ENCODE assay signal across 27 mouse cellular contexts in genomic region chr14:78143751-78144150, GRCm38 (mm10). TPM values are rescaled to one million over a fixed set of nuclear protein-coding genes. Genes with fewer than 3 reads are reported as not detected.
DNase-seq lines count a peak whose midpoint lies in the region; ATAC-seq and TF ChIP-seq lines count a peak whose summit lies in the region.
"Had no signal": no experiment of that assay in that cellular context is flagged by ENCODE, and none has a peak within 500 bp of the region (broad histone marks: within the 10 kb centered on the region; RNA-seq: fewer than 3 reads in every experiment).

No protein-coding gene starts in this region.

- WGBS in hindbrain, embryonic 14.5 days = 21% methylated on average over 4 of the region's 4 CpGs
- 14% methylated on average over 4 of the region's 4 CpGs for WGBS in hindbrain, embryonic 16.5 days
- WGBS in midbrain, embryonic 12.5 days = 34% methylated on average over 4 of the region's 4 CpGs
- WGBS in midbrain, embryonic 15.5 days = 26% methylated on average over 4 of the region's 4 CpGs

- H3K36me3 ChIP-seq in hindbrain, embryonic 14.5 days (replicated peaks; ENCODE audit: control insufficient read depth, insufficient read depth) = no peaks in the 10 kb centered on the region
- no peaks in the 10 kb centered on the region for H3K36me3 ChIP-seq in hindbrain, embryonic 16.5 days (ENCODE audit: control insufficient read depth, insufficient read depth, low read length)
- no peaks in the 10 kb centered on the region for H3K36me3 ChIP-seq in midbrain, embryonic 12.5 days
- no peaks in the 10 kb centered on the region for H3K36me3 ChIP-seq in midbrain, embryonic 15.5 days (replicated peaks)
- H3K36me3 ChIP-seq: forebrain, embryonic 15.5 days; heart, embryonic 12.5 days; heart, embryonic 15.5 days; hindbrain, embryonic 10.5 days had no signal

- 0 out of 2 replicates have a peak, but pooled peaks cover 3% of the 10 kb centered on the region for H3K4me1 ChIP-seq in hindbrain, embryonic 14.5 days (replicated peaks; ENCODE audit: control insufficient read depth, insufficient read depth, low read length)
- no peaks in the 10 kb centered on the region for H3K4me1 ChIP-seq in hindbrain, embryonic 16.5 days (ENCODE audit: control insufficient read depth, insufficient read depth, low read depth, low read length)
- H3K4me1 ChIP-seq in midbrain, embryonic 12.5 days = no peaks in the 10 kb centered on the region; the same call in 1 of the 2 replicates
- H3K4me1 ChIP-seq in midbrain, embryonic 15.5 days = peaks cover 10% of the 10 kb centered on the region
- H3K4me1 ChIP-seq: forebrain, embryonic 15.5 days had no signal

- H3K4me2 ChIP-seq in hindbrain, embryonic 14.5 days (replicated peaks) = no peak overlapping the region
- no peak overlapping the region for H3K4me2 ChIP-seq in hindbrain, embryonic 16.5 days (ENCODE audit: low read length)
- no peak overlapping the region for H3K4me2 ChIP-seq in midbrain, embryonic 12.5 days (replicated peaks)
- H3K4me2 ChIP-seq in midbrain, embryonic 15.5 days = no peak overlapping the region
- H3K4me2 ChIP-seq: forebrain, embryonic 15.5 days; heart, embryonic 12.5 days; heart, embryonic 15.5 days had no signal

- no peak for ATAC-seq in hindbrain, embryonic 14.5 days (ENCODE audit: low FRiP score)
- ATAC-seq in hindbrain, embryonic 16.5 days = no peak
- ATAC-seq in midbrain, embryonic 12.5 days (ENCODE audit: low FRiP score, low read depth) = no peak
- ATAC-seq in midbrain, embryonic 15.5 days (replicated peaks) = no peak
- ATAC-seq in CD4-positive, CD25-positive, alpha-beta regulatory T cell, adult 4 months = no peak
- ATAC-seq: activated CD4-positive, CD25-positive, alpha-beta regulatory T cell, adult 4 months; forebrain, embryonic 15.5 days had no signal

- no peak overlapping the region for H3K4me3 ChIP-seq in hindbrain, embryonic 14.5 days (replicated peaks; ENCODE audit: low read length)
- H3K4me3 ChIP-seq in hindbrain, embryonic 16.5 days (ENCODE audit: low read length) = no peak overlapping the region
- H3K4me3 ChIP-seq in midbrain, embryonic 12.5 days = no peak overlapping the region
- H3K4me3 ChIP-seq in midbrain, embryonic 15.5 days = no peak overlapping the region
- H3K4me3 ChIP-seq: forebrain, embryonic 15.5 days; heart, embryonic 12.5 days; heart, embryonic 15.5 days; hindbrain, embryonic 10.5 days had no signal

- TF ChIP-seq POLR2A in brain, embryonic 14.5 days (IDR thresholded peaks at IDR 0.05; ENCODE audit: borderline replicate concordance, extremely low read depth, insufficient read depth, insufficient read length, poor library complexity, severe bottlenecking) = no peak

- no peak overlapping the region for H3K9ac ChIP-seq in hindbrain, embryonic 14.5 days
- no peak overlapping the region for H3K9ac ChIP-seq in hindbrain, embryonic 16.5 days (ENCODE audit: low read depth, low read length)
- no peak overlapping the region for H3K9ac ChIP-seq in midbrain, embryonic 12.5 days (replicated peaks)
- H3K9ac ChIP-seq in midbrain, embryonic 15.5 days = no peak overlapping the region
- H3K9ac ChIP-seq: forebrain, embryonic 15.5 days; heart, embryonic 12.5 days; heart, embryonic 15.5 days had no signal

- no peak for DNase-seq in hindbrain, embryonic 14.5 days (ENCODE audit: low spot score)
- DNase-seq in brain, embryonic 14.5 days (ENCODE audit: low read depth) = peak; percentile 67
- DNase-seq in urinary bladder, postnatal 25 days (ENCODE audit: low spot score) = no peak
- no peak for DNase-seq in layer of hippocampus, postnatal 10 days (ENCODE audit: low spot score in 2 of 2)
- DNase-seq: adrenal gland, adult 8-10 months; adrenal gland, postnatal 25 days; cerebellum, adult 18-20 months; cerebellum, adult 9-10 months; cerebellum, postnatal 14 days; gastrocnemius, postnatal 25 days; heart, adult 18-20 months; heart, postnatal 10 days; heart, postnatal 36 days had no signal

- no peak for TF ChIP-seq CTCF in brain, embryonic 14.5 days (IDR thresholded peaks at IDR 0.05; ENCODE audit: borderline replicate concordance, extremely low read depth, insufficient read depth, insufficient read length)

- no peaks in the 10 kb centered on the region for H3K27me3 ChIP-seq in hindbrain, embryonic 14.5 days (ENCODE audit: control insufficient read depth, insufficient read depth, low read length)
- H3K27me3 ChIP-seq in hindbrain, embryonic 16.5 days (replicated peaks; ENCODE audit: control insufficient read depth, insufficient read depth, low read length) = no peaks in the 10 kb centered on the region
- H3K27me3 ChIP-seq in midbrain, embryonic 12.5 days = no peaks in the 10 kb centered on the region
- H3K27me3 ChIP-seq in midbrain, embryonic 15.5 days (replicated peaks) = no peaks in the 10 kb centered on the region
- H3K27me3 ChIP-seq: forebrain, embryonic 15.5 days; heart, embryonic 12.5 days; heart, embryonic 15.5 days had no signal

- H3K9me3 ChIP-seq in hindbrain, embryonic 14.5 days (ENCODE audit: control insufficient read depth, low read length) = 0 out of 2 replicates have a peak, but pooled peaks cover 7% of the 10 kb centered on the region
- no peaks in the 10 kb centered on the region for H3K9me3 ChIP-seq in hindbrain, embryonic 16.5 days (ENCODE audit: control insufficient read depth, low read length)
- H3K9me3 ChIP-seq in midbrain, embryonic 12.5 days = no peaks in the 10 kb centered on the region; the same call in 1 of the 2 replicates
- H3K9me3 ChIP-seq in midbrain, embryonic 15.5 days = no peaks in the 10 kb centered on the region
- H3K9me3 ChIP-seq: heart, embryonic 15.5 days had no signal

- peak overlapping the region; percentile 26 for H3K27ac ChIP-seq in hindbrain, embryonic 14.5 days
- H3K27ac ChIP-seq in hindbrain, embryonic 16.5 days (ENCODE audit: low read depth, low read length) = no peak overlapping the region
- H3K27ac ChIP-seq in midbrain, embryonic 12.5 days (replicated peaks) = 0 out of 2 replicates have a peak overlapping the region, but pooled peaks have one; percentile 17
- peak overlapping the region; percentile 42; the same call in 1 of the 2 replicates for H3K27ac ChIP-seq in midbrain, embryonic 15.5 days
- H3K27ac ChIP-seq: forebrain, embryonic 15.5 days; heart, embryonic 15.5 days; hindbrain, embryonic 10.5 days had no signal

RNA-seq across cellular contexts. Expression of gene Fam216b, which starts 54.9 kb away (rescaled TPM):
- polyA plus RNA-seq in hindbrain, embryonic 14.5 days (2014; fragmentation: Nextera tagmentation; extraction: Ambion mirVana) = 1.2 and 1.7 TPM in 2 replicates
- polyA plus RNA-seq in hindbrain, embryonic 16.5 days (2015; fragmentation: Nextera tagmentation; extraction: Ambion mirVana) = 2.1 and 2.5 TPM in 2 replicates
- 0.37 and 0.38 TPM in 2 replicates for polyA plus RNA-seq in brain, embryonic 14.5 days (2012; rRNA removed)
- polyA plus RNA-seq in midbrain, embryonic 12.5 days (2016; fragmentation: Nextera tagmentation; extraction: Ambion mirVana) = not detected in 2 replicates
- 1.3 and 1.5 TPM in 2 replicates for polyA plus RNA-seq in midbrain, embryonic 15.5 days (2015; fragmentation: Nextera tagmentation; extraction: Ambion mirVana)
- 1 to 10 TPM; 2.0 TPM for total RNA-seq in layer of hippocampus, postnatal 10 days (2021)
- polyA plus RNA-seq in CD4-positive, CD25-positive, alpha-beta regulatory T cell, adult 4 months (2017; shearing (Covaris generic)) = not detected
- total RNA-seq: adrenal gland, adult 8-10 months; adrenal gland, postnatal 25 days; ES-E14; gastrocnemius, adult 8-10 months; gastrocnemius, postnatal 25 days; heart, postnatal 36 days had no signal
- polyA plus RNA-seq: activated CD4-positive, CD25-positive, alpha-beta regulatory T cell, adult 4 months; C2C12; embryonic facial prominence, embryonic 11.5 days; forebrain, embryonic 11.5 days; heart, embryonic 12.5 days; hindbrain, embryonic 10.5 days had no signal
